Mouse (Mus musculus) liver, postnatal 0 days (tissue): ENCODE data around the gene Syngr4. TPM values are rescaled to one million over a fixed set of nuclear protein-coding genes. Genes with fewer than 3 reads are reported as not detected.
A peak's percentile ranks its signal among the peaks of the same experiment; 100 is the strongest.

Source experiments
- ATAC-seq: fragments of 200-750 bp; cut with Nextera tagmentation; 2 replicates; pipeline ENCODE4 v1.8.0; 2017; ENCODE audit warnings: mild to moderate bottlenecking, moderate library complexity
- DNase-seq: peaks from one replicate; pipeline ENCODE4 v3.0.0-alpha.2; 2016
- H3K27ac ChIP-seq: fragments of 300-500 bp; sonication (generic); 2 replicates; pipeline ENCODE4 v1.5.1; 2014; ENCODE audit warnings: antibody characterized with exemption, moderate library complexity, mild to moderate bottlenecking, low read depth
- H3K27me3 ChIP-seq: fragments of 300-500 bp; sonication (generic); 2 replicates; pipeline ENCODE4 v1.6.1; 2014; ENCODE audit warnings: low read length, control low read depth, mixed read lengths; ENCODE audit not compliant: insufficient read depth
- H3K36me3 ChIP-seq: fragments of 300-500 bp; sonication (generic); replicated peaks from 2 replicates; pipeline ENCODE4 v1.6.1; 2014; ENCODE audit warnings: mild to moderate bottlenecking, control low read depth, low read length, moderate library complexity, mixed read lengths; ENCODE audit not compliant: insufficient read depth
- H3K4me1 ChIP-seq: fragments of 300-500 bp; sonication (generic); 2 replicates; pipeline ENCODE4 v1.6.1; 2014; ENCODE audit warnings: antibody characterized with exemption, mild to moderate bottlenecking, control low read depth; ENCODE audit not compliant: insufficient read depth
- H3K4me2 ChIP-seq: fragments of 300-500 bp; sonication (generic); 2 replicates; pipeline ENCODE4 v1.6.1; 2014; ENCODE audit warnings: low read depth, mild to moderate bottlenecking, low read length, moderate library complexity, mixed read lengths
- H3K4me3 ChIP-seq: fragments of 300-500 bp; sonication (generic); 2 replicates; pipeline ENCODE4 v1.5.1; 2014; ENCODE audit warnings: low read depth, low read length
- H3K9ac ChIP-seq: fragments of 300-500 bp; sonication (generic); replicated peaks from 2 replicates; pipeline ENCODE4 v1.6.1; 2014; ENCODE audit warnings: mild to moderate bottlenecking, moderate library complexity
- H3K9me3 ChIP-seq: fragments of 300-500 bp; sonication (generic); 2 replicates; pipeline ENCODE4 v1.6.1; 2016; ENCODE audit warnings: mild to moderate bottlenecking, control low read depth, low read length, mixed read lengths
- CTCF ChIP-seq: sonication (generic); IDR thresholded peaks from 2 replicates; pipeline ENCODE4 v1.5.1; 2016; ENCODE audit warnings: antibody characterized with exemption, low read depth
- EP300 ChIP-seq: IDR thresholded peaks from 2 replicates; pipeline ENCODE4 v1.6.1; 2016; ENCODE audit warnings: antibody characterized with exemption, low read depth, mild to moderate bottlenecking
- WGBS: fragments of 180-500 bp; shearing (Covaris S2); extraction: QIAGEN DNeasy Blood & Tissue Kit; methylation state at CpG from one replicate; pipeline ENCODE4 v1.1.7; 2014; ENCODE audit not compliant: insufficient replicate concordance; 5-methylcytosine and 5-hydroxymethylcytosine counted together
- polyA plus RNA-seq: library from polyadenylated mRNA; unstranded; fragments of >200 nt; fragmentation: Nextera tagmentation; extraction: Ambion mirVana; gene quantifications from 2 replicates; pipeline ENCODE4 v1.2.1, GENCODE M21; 2015

Gene Syngr4
- polyA plus RNA-seq, 1 experiment from 2014 or later: 0.70 TPM

- DNase-seq (no peak), ATAC-seq (no peak)
- H3K36me3 ChIP-seq: peaks cover 16% of the 10 kb centered on the region
- H3K27ac ChIP-seq: peak overlapping the region; percentile 59
- H3K4me2 ChIP-seq: peak overlapping the region; percentile 64
- H3K4me1 ChIP-seq: peaks cover 44% of the 10 kb centered on the region
- TF ChIP-seq CTCF: no peak
- no peak for TF ChIP-seq EP300
- WGBS: 38% methylated on average over 13 of the region's 13 CpGs
- H3K9ac ChIP-seq: peak overlapping the region; percentile 58
- no peaks in the 10 kb centered on the region for H3K9me3 ChIP-seq
- no peaks in the 10 kb centered on the region for H3K27me3 ChIP-seq
- H3K4me3 ChIP-seq: 0 out of 2 replicates have a peak overlapping the region, but pooled peaks have one; percentile 36
These were observed 20.6 kb upstream of the Syngr4 start for GRCm38 (mm10) chr7:45917004-45917704.

GRCm38 (mm10) chr7:45916056-45917003, 19.8 kb upstream of the Syngr4 start:
- ATAC-seq: peak; percentile 79

DNA sequence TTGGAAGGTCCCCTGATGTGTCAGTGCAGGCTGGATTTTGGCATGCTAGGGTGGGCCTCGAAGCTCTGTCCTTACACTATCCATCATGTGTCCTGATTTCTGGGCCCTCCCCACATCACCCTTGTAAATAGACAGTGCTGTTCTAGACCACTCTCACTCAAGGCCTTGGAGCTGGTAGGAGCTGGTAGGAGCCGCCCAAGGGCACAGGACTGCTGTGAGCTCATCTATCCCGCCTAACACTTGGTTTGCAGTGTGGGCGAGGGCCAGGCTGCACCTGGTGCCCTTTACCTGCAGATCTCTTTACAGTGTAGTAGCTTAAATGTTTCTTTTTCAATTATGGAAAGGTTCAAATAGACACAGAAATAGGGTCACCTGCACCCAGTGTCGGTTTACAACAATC, 18.5 kb upstream of the Syngr4 start:
- ATAC-seq (no peak), DNase-seq (no peak)
- WGBS: 78% methylated on average over 5 of the region's 5 CpGs
- no peaks in the 10 kb centered on the region for H3K27me3 ChIP-seq
- H3K9me3 ChIP-seq: no peaks in the 10 kb centered on the region
- H3K4me3 ChIP-seq: no peak overlapping the region
- no peak overlapping the region for H3K4me2 ChIP-seq
- H3K4me1 ChIP-seq: peaks cover 26% of the 10 kb centered on the region
- peaks cover 19% of the 10 kb centered on the region for H3K36me3 ChIP-seq
- no peak overlapping the region for H3K27ac ChIP-seq
- no peak overlapping the region for H3K9ac ChIP-seq
- TF ChIP-seq EP300: no peak
- no peak for TF ChIP-seq CTCF

More at GRCm38 (mm10) chr7:45916056-45917003, 19.8 kb upstream of the Syngr4 start:
- Histone ChIP-seq H3K9me3 (no peaks in the 10 kb centered on the region), H3K4me1 (peaks cover 35% of the 10 kb centered on the region), H3K36me3 (peaks cover 16% of the 10 kb centered on the region), H3K27ac (peak overlapping the region; percentile 59), H3K9ac (peak overlapping the region; percentile 58), H3K27me3 (no peaks in the 10 kb centered on the region), H3K4me2 (peak overlapping the region; percentile 64), H3K4me3 (peak overlapping the region; percentile 36)
- peak; percentile 77 for DNase-seq
- 35% methylated on average over 26 of the region's 26 CpGs for WGBS
- TF ChIP-seq CTCF (0 out of 2 replicates have a peak, but pooled peaks have one; percentile 13), EP300 (no peak)

DNA sequence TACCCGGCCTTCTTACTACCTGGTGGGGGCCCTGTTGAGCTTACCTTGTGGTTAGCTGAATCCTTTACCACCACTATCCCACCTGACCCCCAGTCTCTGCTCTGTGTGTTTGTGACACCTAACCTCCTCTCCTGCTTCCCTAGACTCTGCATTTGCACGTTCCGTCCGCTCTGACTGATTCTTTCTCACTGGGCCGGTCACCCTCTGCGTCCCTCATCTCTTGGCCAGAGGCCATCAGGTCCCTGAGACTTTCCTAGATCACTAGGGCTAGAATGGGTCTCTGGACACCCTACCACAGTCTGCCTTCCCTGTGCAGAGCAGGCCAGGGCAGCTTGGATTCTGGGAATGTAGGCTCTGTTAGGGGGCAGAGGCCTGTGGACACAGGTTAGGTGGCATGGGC, 17.6 kb upstream of the Syngr4 start:
- Histone ChIP-seq H3K36me3 (peaks cover 26% of the 10 kb centered on the region), H3K27ac (no peak overlapping the region), H3K9ac (no peak overlapping the region), H3K27me3 (no peaks in the 10 kb centered on the region), H3K4me1 (peaks cover 17% of the 10 kb centered on the region), H3K4me2 (no peak overlapping the region), H3K9me3 (peaks cover 2% of the 10 kb centered on the region; the same call in 1 of the 2 replicates), H3K4me3 (no peak overlapping the region)
- DNase-seq (no peak), ATAC-seq (no peak)
- 89% methylated on average over 6 of the region's 6 CpGs for whole genome bisulfite sequencing
- TF ChIP-seq CTCF (no peak), EP300 (no peak)

- Histone ChIP-seq H3K36me3 (peaks cover 15% of the 10 kb centered on the region), H3K4me3 (no peak overlapping the region), H3K4me1 (no peaks in the 10 kb centered on the region), H3K9ac (no peak overlapping the region), H3K4me2 (no peak overlapping the region), H3K27ac (no peak overlapping the region), H3K27me3 (no peaks in the 10 kb centered on the region), H3K9me3 (peaks cover 2% of the 10 kb centered on the region; the same call in 1 of the 2 replicates)
- 83% methylated on average over 16 of the region's 16 CpGs for WGBS
- ATAC-seq (no peak), DNase-seq (no peak)
- no peak for TF ChIP-seq EP300
- TF ChIP-seq CTCF: no peak
These were observed 12.6 kb upstream of the Syngr4 start for GRCm38 (mm10) chr7:45909145-45909544.

GRCm38 (mm10) chr7:45908384-45908783, 11.9 kb upstream of the Syngr4 start:
- TF ChIP-seq EP300: no peak
- TF ChIP-seq CTCF: no peak

More at GRCm38 (mm10) chr7:45908384-45908783, 11.9 kb upstream of the Syngr4 start:
- ATAC-seq (no peak), DNase-seq (no peak)
- Histone ChIP-seq H3K4me2 (no peak overlapping the region), H3K27ac (no peak overlapping the region), H3K9ac (no peak overlapping the region), H3K4me1 (no peaks in the 10 kb centered on the region), H3K9me3 (peaks cover 2% of the 10 kb centered on the region; the same call in 1 of the 2 replicates), H3K27me3 (no peaks in the 10 kb centered on the region), H3K36me3 (peaks cover 15% of the 10 kb centered on the region), H3K4me3 (no peak overlapping the region)
